Mouse (Mus musculus) CH12.LX (cell line): ENCODE results near the gene Ppm1b.

Source experiments
- BHLHE40 ChIP-seq: IDR thresholded peaks from 2 replicates; pipeline ENCODE4 v1.6.1; 2011; ENCODE audit warnings: mild to moderate bottlenecking, low read depth, low read length, improper control_type of control experiment
- CTCF ChIP-seq, 2 experiments: IDR thresholded peaks in 1 of 2; conservative IDR thresholded peaks in 1 of 2; 2 replicates each; pipeline ENCODE4 v1.5.1; 2011 to 2012; ENCODE audit warnings: low read depth in 2 of 2, low read length in 2 of 2, improper control_type of control experiment in 1 of 2, inconsistent platforms in 1 of 2, mild to moderate bottlenecking in 1 of 2, moderate library complexity in 1 of 2
- EP300 ChIP-seq: IDR thresholded peaks from 2 replicates; pipeline ENCODE4 v1.6.1; 2011; ENCODE audit warnings: low read length, improper control_type of control experiment
- MAFK ChIP-seq: IDR thresholded peaks from 2 replicates; pipeline ENCODE4 v1.6.1; 2011; ENCODE audit warnings: low read length, improper control_type of control experiment; ENCODE audit not compliant: insufficient replicate concordance
- MAX ChIP-seq: IDR thresholded peaks from 2 replicates; pipeline ENCODE4 v1.6.1; 2011; ENCODE audit warnings: low read length, improper control_type of control experiment
- NRF1 ChIP-seq: IDR thresholded peaks from 2 replicates; pipeline ENCODE4 v1.6.1; 2014; ENCODE audit warnings: low read depth, mild to moderate bottlenecking, inconsistent platforms, low read length, improper control_type of control experiment, moderate library complexity
- RAD21 ChIP-seq: IDR thresholded peaks from 2 replicates; pipeline ENCODE4 v1.6.1; 2011; ENCODE audit warnings: low read depth, mild to moderate bottlenecking, low read length, improper control_type of control experiment, moderate library complexity
- RCOR1 ChIP-seq: conservative IDR thresholded peaks from 2 replicates; pipeline ENCODE4 v1.6.1; 2012; ENCODE audit warnings: low read depth, mild to moderate bottlenecking, inconsistent platforms, low read length, improper control_type of control experiment
- USF2 ChIP-seq: conservative IDR thresholded peaks from 2 replicates; pipeline ENCODE4 v1.6.1; 2011; ENCODE audit warnings: low read depth, low read length, improper control_type of control experiment
- ZNF384 ChIP-seq: IDR thresholded peaks from 2 replicates; pipeline ENCODE4 v1.6.1; 2012; ENCODE audit warnings: low read depth, low read length, improper control_type of control experiment, inconsistent platforms

DNA sequence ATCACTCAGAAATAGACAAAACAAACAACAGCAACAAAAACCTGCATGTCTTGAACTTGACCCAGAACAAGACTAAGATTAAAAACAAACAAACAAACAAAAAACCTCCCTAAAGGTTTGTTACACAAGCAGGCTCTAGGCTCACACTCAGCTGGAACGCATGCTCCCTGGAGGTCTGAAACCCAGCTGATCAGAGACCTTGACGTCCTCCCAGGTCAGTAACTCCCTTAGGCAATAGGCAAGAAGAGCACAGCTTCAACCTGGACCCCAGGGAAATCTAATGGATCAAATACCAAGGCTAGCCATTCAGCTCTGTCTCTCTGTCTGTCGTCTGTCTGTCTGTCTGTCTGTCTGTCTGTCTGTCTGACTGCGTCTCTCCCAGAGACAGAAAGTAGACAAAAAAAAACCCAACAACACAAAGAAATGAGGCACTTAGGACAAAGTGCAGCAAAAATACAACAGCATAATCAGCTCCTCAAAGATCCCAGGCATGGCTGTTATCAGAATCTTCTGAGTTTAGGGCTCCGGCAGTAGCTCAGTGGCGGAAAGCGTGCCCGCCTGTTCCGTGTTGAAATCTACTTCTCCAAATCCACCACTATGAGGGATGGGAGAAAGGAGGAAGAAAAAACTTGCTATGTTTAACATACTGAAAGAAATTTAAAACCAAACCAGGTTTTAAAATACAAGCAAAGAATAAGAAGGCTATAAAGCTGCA lies 16.4 kb upstream of the Ppm1b start:
- TF ChIP-seq CTCF (conservative IDR thresholded peaks at IDR 0.05 in 1 of 2, IDR thresholded peaks at IDR 0.05 in 1 of 2; ENCODE audit: low read depth in 2 of 2, low read length in 2 of 2) (no peak), MAX (no peak), NRF1 (no peak), USF2 (no peak), MAFK (no peak), ZNF384 (no peak), BHLHE40 (no peak), EP300 (no peak), RAD21 (no peak), RCOR1 (no peak)
